Mouse (Mus musculus) G1E (cell line): Measurements from ENCODE around the gene Klhdc8a. TPM values are rescaled to one million over a fixed set of nuclear protein-coding genes. Genes with fewer than 3 reads are reported as not detected.

Experiments used
- ATAC-seq: 2 replicates; pipeline ENCODE4 v1.8.0; 2016; ENCODE audit warnings: mild to moderate bottlenecking; ENCODE audit not compliant: insufficient number of reproducible peaks, poor library complexity, low FRiP score, severe bottlenecking; ENCODE audit errors: extremely low read depth
- DNase-seq: peaks from one replicate; pipeline ENCODE4 v3.0.0; 2012; ENCODE audit warnings: low spot score
- H3K27me3 ChIP-seq: 2 replicates; pipeline ENCODE4 v1.6.1; 2012; ENCODE audit warnings: mild to moderate bottlenecking, low read length, inconsistent platforms; ENCODE audit not compliant: insufficient read depth
- H3K36me3 ChIP-seq: replicated peaks from 2 replicates; pipeline ENCODE3; 2012; ENCODE audit warnings: mild to moderate bottlenecking, inconsistent platforms
- H3K4me1 ChIP-seq: 2 replicates; pipeline ENCODE4 v1.6.1; 2012; ENCODE audit warnings: low read depth, low read length, inconsistent platforms, mixed read lengths; ENCODE audit not compliant: insufficient read depth
- H3K4me3 ChIP-seq: 2 replicates; pipeline ENCODE4 v1.5.1; 2012; ENCODE audit warnings: low read depth, mild to moderate bottlenecking, inconsistent platforms, low read length, moderate library complexity, mixed read lengths
- H3K9me3 ChIP-seq: replicated peaks from 2 replicates; pipeline ENCODE4 v1.6.1; 2012; ENCODE audit warnings: inconsistent platforms
- CTCF ChIP-seq: IDR thresholded peaks from 2 replicates; pipeline ENCODE4 v1.5.1; 2012; ENCODE audit warnings: low read depth, low read length, inconsistent platforms, mixed read lengths
- GATA1 ChIP-seq: IDR thresholded peaks from 2 replicates; pipeline ENCODE4 v1.6.1; 2012; ENCODE audit warnings: borderline replicate concordance, low read length, inconsistent platforms, mixed read lengths
- GATA2 ChIP-seq: IDR thresholded peaks from 2 replicates; pipeline ENCODE4 v1.6.1; 2012; ENCODE audit warnings: low read depth, low read length, inconsistent platforms, borderline replicate concordance
- POLR2AphosphoS5 ChIP-seq: IDR thresholded peaks from 2 replicates; pipeline ENCODE4 v1.6.1; 2012; ENCODE audit warnings: low read depth, low read length, inconsistent platforms; ENCODE audit not compliant: insufficient replicate concordance
- TAL1 ChIP-seq: conservative IDR thresholded peaks from 2 replicates; pipeline ENCODE4 v1.6.1; 2012; ENCODE audit warnings: low read depth, low read length, inconsistent platforms, mixed read lengths
- polyA plus RNA-seq: library from polyadenylated mRNA; stranded (reverse); fragments of >175 nt; gene quantifications from 2 replicates; pipeline ENCODE4 v1.2.3, GENCODE M21; 2012
- total RNA-seq, 2 experiments: library from RNA; stranded (forward) in 1 of 2; stranded (reverse) in 1 of 2; fragments of 200-1000 nt in 1 of 2; fragments of >200 nt in 1 of 2; fragmentation: Nextera tagmentation in 1 of 2; gene quantifications; 2 replicates each; pipeline ENCODE4 v1.2.3; 2014 to 2017

Klhdc8a gene
- not detected in 2 replicates for total RNA-seq (2014; fragmentation: Nextera tagmentation)
- 0.06 and 0.11 TPM in 2 replicates for total RNA-seq (2017)
- not detected in 2 replicates for polyA plus RNA-seq

DNA sequence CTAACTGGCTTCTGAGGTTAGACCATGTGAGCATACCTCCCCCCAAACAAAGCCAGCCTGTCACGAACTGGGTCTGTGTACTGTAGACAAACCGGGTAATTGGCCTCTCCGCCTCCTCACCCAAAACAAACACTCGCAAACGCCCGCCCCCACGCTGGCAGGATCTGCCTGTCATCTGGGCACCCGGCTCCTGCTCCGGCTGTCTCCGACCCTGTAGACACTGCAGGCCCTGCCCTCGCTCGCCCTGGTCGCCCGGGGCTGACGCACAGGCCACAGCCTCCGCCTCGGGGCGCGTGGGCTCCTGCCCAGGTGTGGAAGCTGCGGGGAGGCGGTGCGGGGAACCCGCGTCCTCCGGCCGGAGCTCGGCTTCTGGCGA is at the start of gene Klhdc8a:
Gene Klhdc8a, plus strand, starts transcription at position 202 of the 376 bp plus-strand sequence.
- no peaks in the 10 kb centered on the region for H3K36me3 ChIP-seq
- DNase-seq = no peak
- no peak for ATAC-seq
- H3K4me1 ChIP-seq = no peaks in the 10 kb centered on the region
- H3K4me3 ChIP-seq = peak within 1 kb of the TSS; percentile 1; the same call in 1 of the 2 replicates
- peaks cover 33% of the 10 kb centered on the region for H3K27me3 ChIP-seq
- H3K9me3 ChIP-seq = no peaks in the 10 kb centered on the region
- TF ChIP-seq CTCF (no peak), POLR2AphosphoS5 (no peak), GATA2 (no peak), TAL1 (no peak), GATA1 (no peak)

DNA sequence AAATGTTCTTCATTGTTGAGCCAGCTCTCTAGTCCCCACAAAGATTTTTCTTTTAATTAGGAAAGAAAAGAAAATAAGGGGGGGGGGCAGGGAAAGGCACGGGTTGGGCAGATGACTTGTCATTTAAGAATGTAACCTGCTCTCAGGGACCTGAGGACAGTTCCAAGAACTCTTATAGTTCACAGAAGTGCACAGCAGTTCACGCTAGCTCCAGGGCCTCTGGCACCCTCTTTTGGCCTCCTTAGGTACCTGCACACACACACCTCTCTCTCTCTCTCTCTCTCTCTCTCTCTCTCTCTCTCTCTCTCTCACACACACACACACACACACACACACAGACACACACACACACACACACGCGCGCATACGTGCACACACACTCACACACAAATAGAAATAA is 44.0 kb upstream of the Klhdc8a start:
- DNase-seq (no peak), ATAC-seq (no peak)
- H3K9me3 ChIP-seq = no peaks in the 10 kb centered on the region

DNA sequence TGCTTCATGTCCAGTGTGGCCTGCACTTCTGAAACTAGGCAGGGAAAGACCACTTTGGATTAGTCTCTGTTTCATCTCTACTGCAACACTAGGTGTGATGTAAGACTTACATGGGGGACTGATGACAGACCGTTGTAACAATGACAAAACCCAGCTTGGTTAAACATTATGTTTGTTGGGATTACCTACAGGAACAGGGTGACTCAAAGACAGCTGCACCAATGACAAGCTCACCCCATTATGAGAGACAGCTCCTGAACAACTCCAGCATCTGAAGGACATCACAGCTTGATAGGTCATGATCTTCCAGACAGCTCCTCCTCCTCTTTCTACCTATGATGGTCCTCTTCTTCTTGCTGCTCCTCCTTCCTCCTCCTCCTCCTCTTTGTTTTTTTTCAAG is 38.1 kb upstream of the Klhdc8a start:
- Histone ChIP-seq H3K36me3 (no peaks in the 10 kb centered on the region), H3K27me3 (peaks cover 34% of the 10 kb centered on the region), H3K4me1 (peaks cover 14% of the 10 kb centered on the region), H3K4me3 (no peak overlapping the region), H3K9me3 (no peaks in the 10 kb centered on the region)
- ATAC-seq (no peak), DNase-seq (no peak)
- TF ChIP-seq POLR2AphosphoS5 (no peak), GATA1 (no peak), GATA2 (no peak), CTCF (no peak), TAL1 (no peak)

More for the DNA sequence above, 44.0 kb upstream of the Klhdc8a start:
- no peaks in the 10 kb centered on the region for H3K36me3 ChIP-seq
- H3K27me3 ChIP-seq = peaks cover 22% of the 10 kb centered on the region
- H3K4me1 ChIP-seq = no peaks in the 10 kb centered on the region
- no peak overlapping the region for H3K4me3 ChIP-seq
- TF ChIP-seq GATA1 = no peak

GRCm38 (mm10) chr1:132261058-132261457 is 37.4 kb upstream of the Klhdc8a start:
- no peak overlapping the region for H3K4me3 ChIP-seq
- H3K9me3 ChIP-seq = no peaks in the 10 kb centered on the region
- DNase-seq = no peak
- peaks cover 34% of the 10 kb centered on the region for H3K27me3 ChIP-seq
- H3K36me3 ChIP-seq = no peaks in the 10 kb centered on the region
- peaks cover 17% of the 10 kb centered on the region for H3K4me1 ChIP-seq
- TF ChIP-seq POLR2AphosphoS5 = no peak
- TF ChIP-seq CTCF = peak; percentile 58
- no peak for TF ChIP-seq GATA1
- TF ChIP-seq TAL1 = no peak
- ATAC-seq = no peak

DNA sequence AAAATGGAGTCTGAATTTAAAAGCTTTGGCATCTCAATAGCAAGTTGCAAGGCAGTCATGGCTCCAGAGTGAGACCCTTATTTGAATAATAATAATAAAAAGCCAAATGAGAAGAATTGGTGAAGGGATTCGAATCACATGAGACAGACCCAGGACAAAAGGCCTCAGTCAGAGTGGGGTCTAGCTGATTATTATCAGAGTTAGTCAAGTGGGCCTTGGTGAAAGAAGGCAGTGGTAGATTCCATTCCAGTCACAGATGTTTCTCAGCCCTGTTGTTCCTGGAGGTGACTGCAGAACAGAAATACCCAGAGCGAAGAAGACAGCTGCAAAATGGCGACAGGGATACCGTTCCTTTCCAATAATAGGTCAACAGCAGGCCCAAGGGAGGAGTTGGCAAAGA is 34.8 kb upstream of the Klhdc8a start:
- ATAC-seq (no peak), DNase-seq (no peak)
- no peak overlapping the region for H3K4me3 ChIP-seq
- peaks cover 26% of the 10 kb centered on the region for H3K4me1 ChIP-seq
- H3K36me3 ChIP-seq = no peaks in the 10 kb centered on the region
- no peaks in the 10 kb centered on the region for H3K9me3 ChIP-seq
- peaks cover 17% of the 10 kb centered on the region for H3K27me3 ChIP-seq
- TF ChIP-seq POLR2AphosphoS5 = no peak
- TF ChIP-seq TAL1 = no peak
- TF ChIP-seq GATA1 = no peak
- no peak for TF ChIP-seq GATA2
- TF ChIP-seq CTCF = no peak

DNA sequence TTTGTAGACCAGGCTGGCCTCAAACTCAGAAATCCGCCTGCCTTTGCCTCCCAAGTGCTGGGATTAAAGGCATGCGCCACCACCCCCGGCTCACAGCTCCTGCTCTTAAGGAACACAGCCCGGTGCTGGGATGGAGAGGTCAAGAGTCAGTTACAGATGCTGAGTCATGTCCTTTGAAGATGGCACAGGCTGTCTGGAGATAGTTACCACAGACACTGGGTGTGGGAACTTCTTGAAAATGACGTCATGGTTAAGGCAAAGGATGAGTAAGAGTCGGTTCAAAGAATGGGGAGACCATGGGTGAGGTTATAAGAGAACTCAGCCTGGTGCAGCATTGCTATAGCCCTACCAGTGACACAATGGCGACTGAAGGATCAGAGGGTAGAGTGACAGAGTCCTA is 33.8 kb upstream of the Klhdc8a start:
- Histone ChIP-seq H3K4me3 (no peak overlapping the region), H3K9me3 (no peaks in the 10 kb centered on the region), H3K36me3 (no peaks in the 10 kb centered on the region), H3K27me3 (peaks cover 17% of the 10 kb centered on the region), H3K4me1 (peaks cover 26% of the 10 kb centered on the region)
- no peak for TF ChIP-seq POLR2AphosphoS5
- TF ChIP-seq GATA1 = no peak
- TF ChIP-seq TAL1 = no peak
- no peak for TF ChIP-seq GATA2
- no peak for TF ChIP-seq CTCF
- ATAC-seq (peak; percentile 73), DNase-seq (peak; percentile 25)
